Mouse (Mus musculus): ENCODE measurements around the gene Rdh16f1. TPM values are rescaled to one million over a fixed set of nuclear protein-coding genes. Genes with fewer than 3 reads are reported as not detected.
"Not testable (repeated sequence)": the region's sequence is repeated elsewhere in the genome, so short reads cannot be mapped to it uniquely, and the experiment has no call there.

The Rdh16f1 gene
- polyA plus RNA-seq, 1 experiment from 2014 or later = not detected

GRCm38 (mm10) chr10:127815888-127816287 lies 56.3 kb downstream of the Rdh16f1 start:
- Histone ChIP-seq H3K4me1 (no peaks in the 10 kb centered on the region), H3K4me3 (no peak overlapping the region), H3K27ac (no peak overlapping the region), H3K9me3 (replicated peaks) (0 out of 2 replicates have a peak, but pooled peaks cover 1% of the 10 kb centered on the region), H3K27me3 (ENCODE audit: low read depth, poor library complexity, severe bottlenecking) (no peaks in the 10 kb centered on the region), H3K36me3 (no peaks in the 10 kb centered on the region)
- DNase-seq (ENCODE audit: low spot score) = no peak

DNA sequence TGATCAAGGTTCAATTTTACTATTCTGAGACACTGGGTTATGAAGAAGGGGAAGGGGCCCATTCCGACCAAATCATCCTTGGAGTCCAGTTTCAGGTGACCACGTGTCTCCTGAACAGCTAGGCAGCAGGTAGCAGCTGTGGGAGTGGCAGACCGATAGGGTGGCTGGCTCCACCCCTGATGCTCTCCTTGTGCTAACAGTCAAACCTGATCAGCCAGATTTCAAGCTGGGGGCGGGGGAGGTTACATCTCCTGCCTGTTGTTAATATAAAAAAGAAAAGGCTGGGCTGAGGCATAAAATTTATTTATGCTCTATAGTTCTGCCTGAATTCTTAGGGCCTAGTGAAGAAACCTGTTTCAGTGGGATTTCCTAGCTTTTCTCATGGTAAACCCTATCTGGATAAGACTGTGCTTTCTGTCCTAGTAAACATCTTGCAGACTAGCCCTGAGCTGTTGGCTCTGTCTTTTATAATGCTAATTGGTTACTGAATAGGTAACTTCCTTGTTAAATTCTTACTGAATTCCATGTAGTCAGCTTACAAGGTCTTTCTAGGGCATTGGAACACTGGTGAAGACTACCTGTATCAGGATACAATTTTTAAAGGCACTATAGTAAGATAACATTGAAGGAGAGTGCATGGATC lies 57.8 kb downstream of the Rdh16f1 start:
- H3K27me3 ChIP-seq (ENCODE audit: low read depth, poor library complexity, severe bottlenecking); H3K9me3 ChIP-seq (replicated peaks); DNase-seq (ENCODE audit: low spot score); H3K27ac ChIP-seq; H3K4me1 ChIP-seq; H3K4me3 ChIP-seq; H3K36me3 ChIP-seq: not testable (repeated sequence)
- WGBS = 76% methylated on average over 4 of the region's 4 CpGs

GRCm38 (mm10) chr10:127821806-127822205 lies 62.2 kb downstream of the Rdh16f1 start:
- H3K27me3 ChIP-seq (ENCODE audit: low read depth, poor library complexity, severe bottlenecking); H3K9me3 ChIP-seq (replicated peaks): not testable (repeated sequence)
- 88% methylated on average over 2 of the region's 2 CpGs for WGBS

GRCm38 (mm10) chr10:127825386-127825785 lies 65.8 kb downstream of the Rdh16f1 start:
- H3K27me3 ChIP-seq (ENCODE audit: low read depth, poor library complexity, severe bottlenecking) = no peaks in the 10 kb centered on the region
- H3K36me3 ChIP-seq = no peaks in the 10 kb centered on the region
- 81% methylated on average over 6 of the region's 6 CpGs for WGBS
- no peak overlapping the region for H3K27ac ChIP-seq
- peak; percentile 31 for DNase-seq (ENCODE audit: low spot score)
- 0 out of 2 replicates have a peak, but pooled peaks cover 2% of the 10 kb centered on the region for H3K9me3 ChIP-seq (replicated peaks)
- H3K4me1 ChIP-seq = no peaks in the 10 kb centered on the region
- H3K4me3 ChIP-seq = no peak overlapping the region

More at GRCm38 (mm10) chr10:127821806-127822205, 62.2 kb downstream of the Rdh16f1 start:
- not testable (repeated sequence) for H3K4me1 ChIP-seq; H3K4me3 ChIP-seq; DNase-seq (ENCODE audit: low spot score); H3K36me3 ChIP-seq; H3K27ac ChIP-seq

GRCm38 (mm10) chr10:127829121-127829520 lies 69.5 kb downstream of the Rdh16f1 start:
- 74% methylated on average over 3 of the region's 3 CpGs for WGBS
- H3K9me3 ChIP-seq (replicated peaks) = no peaks in the 10 kb centered on the region
- H3K4me3 ChIP-seq = no peak overlapping the region
- DNase-seq (ENCODE audit: low spot score) = no peak
- H3K27me3 ChIP-seq (ENCODE audit: low read depth, poor library complexity, severe bottlenecking) = no peaks in the 10 kb centered on the region
- H3K4me1 ChIP-seq = no peaks in the 10 kb centered on the region
- no peaks in the 10 kb centered on the region for H3K36me3 ChIP-seq
- H3K27ac ChIP-seq = no peak overlapping the region

DNA sequence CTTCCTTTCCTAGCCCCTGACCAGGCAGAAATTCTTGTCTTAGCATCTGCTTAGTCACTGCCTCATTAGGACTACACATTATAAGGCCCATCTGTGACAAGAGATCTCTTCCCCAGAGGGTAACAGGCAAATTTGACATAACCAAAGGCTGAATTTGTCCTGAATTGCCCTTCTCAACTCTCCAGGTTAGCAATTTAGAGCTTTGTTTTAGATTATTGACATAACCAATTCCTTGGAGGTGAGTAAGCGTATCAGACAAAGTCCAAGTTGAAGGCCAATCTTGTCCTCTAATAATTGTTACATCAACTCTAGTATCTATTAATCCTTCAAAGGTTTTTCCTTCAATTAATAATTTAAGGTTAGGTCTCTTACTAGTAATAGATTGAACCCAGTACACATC lies 74.6 kb downstream of the Rdh16f1 start:
- not testable (repeated sequence) for H3K36me3 ChIP-seq; H3K4me1 ChIP-seq; DNase-seq (ENCODE audit: low spot score); H3K27ac ChIP-seq; H3K4me3 ChIP-seq; H3K9me3 ChIP-seq (replicated peaks); H3K27me3 ChIP-seq (ENCODE audit: low read depth, poor library complexity, severe bottlenecking)
- 92% methylated on average over 1 of the region's 1 CpGs for WGBS

DNA sequence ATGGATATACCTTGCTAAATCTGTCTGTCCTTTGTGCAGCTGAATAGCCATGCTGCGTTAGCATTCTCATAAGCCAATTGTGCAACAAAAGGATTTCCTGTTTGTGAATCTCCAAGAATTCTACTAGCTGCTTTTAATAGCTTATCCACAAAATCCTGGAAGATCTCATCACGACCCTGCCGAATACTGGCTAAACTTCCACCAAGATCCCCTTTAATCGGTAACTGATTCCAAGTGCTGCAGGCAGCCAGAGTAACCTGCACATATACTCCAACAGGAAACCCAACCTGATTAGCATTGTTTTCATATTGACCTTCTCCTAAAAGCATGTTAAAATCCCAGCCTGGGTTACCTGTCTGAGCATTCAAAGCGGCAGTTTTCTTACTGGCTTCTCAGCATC lies 75.7 kb downstream of the Rdh16f1 start:
- Histone ChIP-seq H3K36me3 (no peaks in the 10 kb centered on the region), H3K27me3 (ENCODE audit: low read depth, poor library complexity, severe bottlenecking) (no peaks in the 10 kb centered on the region), H3K9me3 (replicated peaks) (no peaks in the 10 kb centered on the region), H3K27ac (no peak overlapping the region), H3K4me3 (no peak overlapping the region), H3K4me1 (no peaks in the 10 kb centered on the region)
- WGBS = 88% methylated on average over 5 of the region's 5 CpGs
- no peak for DNase-seq (ENCODE audit: low spot score)

GRCm38 (mm10) chr10:127837793-127838192 lies 78.2 kb downstream of the Rdh16f1 start:
- not testable (repeated sequence) for H3K36me3 ChIP-seq; H3K4me3 ChIP-seq; H3K9me3 ChIP-seq (replicated peaks); H3K4me1 ChIP-seq; DNase-seq (ENCODE audit: low spot score); H3K27me3 ChIP-seq (ENCODE audit: low read depth, poor library complexity, severe bottlenecking); H3K27ac ChIP-seq
- 92% methylated on average over 5 of the region's 5 CpGs for WGBS

DNA sequence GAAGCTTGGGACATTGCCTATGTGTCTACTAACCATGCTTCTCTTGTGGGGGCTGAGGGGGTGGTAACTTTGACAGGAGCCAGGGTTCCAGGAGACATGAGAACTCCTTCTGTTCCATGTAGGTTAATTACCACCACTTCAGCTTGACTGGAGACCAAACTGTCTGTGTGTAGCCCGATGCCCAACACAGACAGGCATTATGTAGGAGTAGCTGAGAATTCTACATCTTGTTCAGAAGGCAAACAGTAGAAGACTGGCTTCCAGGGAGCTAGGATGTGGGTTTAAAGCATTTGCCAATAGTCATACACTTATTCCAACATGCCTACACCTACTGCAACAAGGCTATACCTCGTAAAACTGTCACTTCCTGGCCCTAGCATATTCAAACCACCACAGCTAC lies 79.0 kb downstream of the Rdh16f1 start:
- H3K27ac ChIP-seq = no peak overlapping the region
- WGBS = 85% methylated on average over 2 of the region's 2 CpGs
- DNase-seq (ENCODE audit: low spot score) = no peak
- H3K9me3 ChIP-seq (replicated peaks) = no peaks in the 10 kb centered on the region
- H3K36me3 ChIP-seq = no peaks in the 10 kb centered on the region
- no peak overlapping the region for H3K4me3 ChIP-seq
- no peaks in the 10 kb centered on the region for H3K4me1 ChIP-seq
- H3K27me3 ChIP-seq (ENCODE audit: low read depth, poor library complexity, severe bottlenecking) = no peaks in the 10 kb centered on the region

GRCm38 (mm10) chr10:127840776-127841175 lies 81.2 kb downstream of the Rdh16f1 start:
- WGBS = 75% methylated on average over 2 of the region's 2 CpGs
- Histone ChIP-seq H3K27me3 (ENCODE audit: low read depth, poor library complexity, severe bottlenecking) (no peaks in the 10 kb centered on the region), H3K4me1 (no peaks in the 10 kb centered on the region), H3K9me3 (replicated peaks) (no peaks in the 10 kb centered on the region), H3K4me3 (no peak overlapping the region), H3K27ac (no peak overlapping the region), H3K36me3 (no peaks in the 10 kb centered on the region)
- DNase-seq (ENCODE audit: low spot score) = no peak

Other genes with a start within 250 kb of the Rdh16f1 start
- gene Ndufa4l2, start 244.8 kb upstream of the Rdh16f1 start, polyA plus RNA-seq (2016; fragmentation: Nextera tagmentation; extraction: Ambion mirVana) = 1.4 and 3.4 TPM in 2 replicates
- 143 and 173 TPM in 2 replicates for gene Shmt2, start 237.3 kb upstream of the Rdh16f1 start, polyA plus RNA-seq (2016; fragmentation: Nextera tagmentation; extraction: Ambion mirVana)
- gene Nxph4, start 225.2 kb upstream of the Rdh16f1 start, polyA plus RNA-seq (2016; fragmentation: Nextera tagmentation; extraction: Ambion mirVana) = 0.54 and 1.0 TPM in 2 replicates
- gene Lrp1, start 138.6 kb upstream of the Rdh16f1 start, polyA plus RNA-seq (2016; fragmentation: Nextera tagmentation; extraction: Ambion mirVana) = 48.6 and 67.8 TPM in 2 replicates
- 8.4 and 9.7 TPM in 2 replicates for gene Stat6, start 116.8 kb upstream of the Rdh16f1 start, polyA plus RNA-seq (2016; fragmentation: Nextera tagmentation; extraction: Ambion mirVana)
- 11.9 and 12.3 TPM in 2 replicates for gene Nemp1, start 92.9 kb upstream of the Rdh16f1 start, polyA plus RNA-seq (2016; fragmentation: Nextera tagmentation; extraction: Ambion mirVana)
- gene Nab2, start 91.2 kb upstream of the Rdh16f1 start, polyA plus RNA-seq (2016; fragmentation: Nextera tagmentation; extraction: Ambion mirVana) = 13.1 and 17.4 TPM in 2 replicates
- 0.49 and 0.78 TPM in 2 replicates for gene Myo1a, start 54.6 kb upstream of the Rdh16f1 start, polyA plus RNA-seq (2016; fragmentation: Nextera tagmentation; extraction: Ambion mirVana)
- 2.1 and 2.8 TPM in 2 replicates for gene Tac2, start 35.3 kb upstream of the Rdh16f1 start, polyA plus RNA-seq (2016; fragmentation: Nextera tagmentation; extraction: Ambion mirVana)
- 5.1 and 5.5 TPM in 2 replicates for gene Zbtb39, start 20.2 kb upstream of the Rdh16f1 start, polyA plus RNA-seq (2016; fragmentation: Nextera tagmentation; extraction: Ambion mirVana)
- 0.50 and 0.51 TPM in 2 replicates for gene Gpr182, start 8.1 kb upstream of the Rdh16f1 start, polyA plus RNA-seq (2016; fragmentation: Nextera tagmentation; extraction: Ambion mirVana)
- gene Rdh1, start 66 bp upstream of the Rdh16f1 start, polyA plus RNA-seq (2016; fragmentation: Nextera tagmentation; extraction: Ambion mirVana) = not detected in 2 replicates
- 0.06 and 0.13 TPM in 2 replicates for gene Rdh9, start 16.6 kb downstream of the Rdh16f1 start, polyA plus RNA-seq (2016; fragmentation: Nextera tagmentation; extraction: Ambion mirVana)
- not detected in 2 replicates for gene Rdh16, start 41.4 kb downstream of the Rdh16f1 start, polyA plus RNA-seq (2016; fragmentation: Nextera tagmentation; extraction: Ambion mirVana)
- not detected in 2 replicates for gene Rdh19, start 90.1 kb downstream of the Rdh16f1 start, polyA plus RNA-seq (2016; fragmentation: Nextera tagmentation; extraction: Ambion mirVana)
- not detected in 2 replicates for gene Rdh16f2, start 106.7 kb downstream of the Rdh16f1 start, polyA plus RNA-seq (2016; fragmentation: Nextera tagmentation; extraction: Ambion mirVana)
- not detected in 2 replicates for gene Rdh7, start 129.0 kb downstream of the Rdh16f1 start, polyA plus RNA-seq (2016; fragmentation: Nextera tagmentation; extraction: Ambion mirVana)
- gene Sdr9c7, start 138.7 kb downstream of the Rdh16f1 start, polyA plus RNA-seq (2016; fragmentation: Nextera tagmentation; extraction: Ambion mirVana) = not detected in 2 replicates
- gene Hsd17b6, start 247.8 kb downstream of the Rdh16f1 start, polyA plus RNA-seq (2016; fragmentation: Nextera tagmentation; extraction: Ambion mirVana) = not detected in 2 replicates